Mouse (Mus musculus): ENCODE data around the gene Pex16. TPM values are rescaled to one million over a fixed set of nuclear protein-coding genes. Genes with fewer than 3 reads are reported as not detected.

The Pex16 gene
- polyA plus RNA-seq, 1 experiment from 2014 or later, result 19.6 TPM

- Histone ChIP-seq H3K27me3 (replicated peaks; ENCODE audit: control insufficient read depth, insufficient read depth, low read length) (no peaks in the 10 kb centered on the region), H3K36me3 (ENCODE audit: control insufficient read depth, insufficient read depth, low read length) (peaks cover 71% of the 10 kb centered on the region), H3K9ac (ENCODE audit: low read depth, low read length) (no peak overlapping the region), H3K9me3 (ENCODE audit: control insufficient read depth, low read length) (no peaks in the 10 kb centered on the region), H3K27ac (replicated peaks; ENCODE audit: low read depth, low read length) (no peak overlapping the region), H3K4me1 (ENCODE audit: control insufficient read depth, insufficient read depth, low read length) (no peaks in the 10 kb centered on the region), H3K4me2 (ENCODE audit: low read depth, low read length) (no peak overlapping the region), H3K4me3 (ENCODE audit: low read depth, low read length) (no peak overlapping the region)
- WGBS, result 94% methylated on average over 2 of the region's 2 CpGs
- no peak for ATAC-seq (ENCODE audit: low read depth)
- DNase-seq (ENCODE audit: low spot score), result no peak
Measured at GRCm38 (mm10) chr2:92347191-92347590, 27.3 kb upstream of the Pex16 start.

GRCm38 (mm10) chr2:92349589-92350425 is 24.7 kb upstream of the Pex16 start:
- 60% methylated on average over 6 of the region's 6 CpGs for WGBS
- ATAC-seq (ENCODE audit: low read depth) (no peak), DNase-seq (ENCODE audit: low spot score) (no peak)

GRCm38 (mm10) chr2:92350686-92351085 is 23.8 kb upstream of the Pex16 start:
- no peak for ATAC-seq (ENCODE audit: low read depth)
- 58% methylated on average over 5 of the region's 5 CpGs for WGBS

More at GRCm38 (mm10) chr2:92349589-92350425, 24.7 kb upstream of the Pex16 start:
- Histone ChIP-seq H3K9ac (ENCODE audit: low read depth, low read length) (no peak overlapping the region), H3K4me2 (ENCODE audit: low read depth, low read length) (no peak overlapping the region), H3K4me3 (ENCODE audit: low read depth, low read length) (no peak overlapping the region), H3K27me3 (replicated peaks; ENCODE audit: control insufficient read depth, insufficient read depth, low read length) (no peaks in the 10 kb centered on the region), H3K27ac (replicated peaks; ENCODE audit: low read depth, low read length) (no peak overlapping the region), H3K36me3 (ENCODE audit: control insufficient read depth, insufficient read depth, low read length) (peaks cover 78% of the 10 kb centered on the region), H3K4me1 (ENCODE audit: control insufficient read depth, insufficient read depth, low read length) (no peaks in the 10 kb centered on the region), H3K9me3 (ENCODE audit: control insufficient read depth, low read length) (no peaks in the 10 kb centered on the region)

GRCm38 (mm10) chr2:92353402-92353801 is 21.1 kb upstream of the Pex16 start:
- Histone ChIP-seq H3K4me1 (ENCODE audit: control insufficient read depth, insufficient read depth, low read length) (no peaks in the 10 kb centered on the region), H3K9me3 (ENCODE audit: control insufficient read depth, low read length) (no peaks in the 10 kb centered on the region), H3K4me2 (ENCODE audit: low read depth, low read length) (no peak overlapping the region), H3K27ac (replicated peaks; ENCODE audit: low read depth, low read length) (no peak overlapping the region), H3K27me3 (replicated peaks; ENCODE audit: control insufficient read depth, insufficient read depth, low read length) (no peaks in the 10 kb centered on the region), H3K9ac (ENCODE audit: low read depth, low read length) (no peak overlapping the region), H3K4me3 (ENCODE audit: low read depth, low read length) (no peak overlapping the region), H3K36me3 (ENCODE audit: control insufficient read depth, insufficient read depth, low read length) (peaks cover 75% of the 10 kb centered on the region)
- 57% methylated on average over 5 of the region's 5 CpGs for WGBS
- ATAC-seq (ENCODE audit: low read depth), result no peak
- DNase-seq (ENCODE audit: low spot score), result no peak

More at GRCm38 (mm10) chr2:92350686-92351085, 23.8 kb upstream of the Pex16 start:
- Histone ChIP-seq H3K4me3 (ENCODE audit: low read depth, low read length) (no peak overlapping the region), H3K9me3 (ENCODE audit: control insufficient read depth, low read length) (no peaks in the 10 kb centered on the region), H3K4me2 (ENCODE audit: low read depth, low read length) (no peak overlapping the region), H3K4me1 (ENCODE audit: control insufficient read depth, insufficient read depth, low read length) (no peaks in the 10 kb centered on the region), H3K9ac (ENCODE audit: low read depth, low read length) (no peak overlapping the region), H3K36me3 (ENCODE audit: control insufficient read depth, insufficient read depth, low read length) (peaks cover 75% of the 10 kb centered on the region), H3K27me3 (replicated peaks; ENCODE audit: control insufficient read depth, insufficient read depth, low read length) (no peaks in the 10 kb centered on the region), H3K27ac (replicated peaks; ENCODE audit: low read depth, low read length) (no peak overlapping the region)
- no peak for DNase-seq (ENCODE audit: low spot score)

GRCm38 (mm10) chr2:92354224-92354623 is 20.3 kb upstream of the Pex16 start:
- Histone ChIP-seq H3K36me3 (ENCODE audit: control insufficient read depth, insufficient read depth, low read length) (peaks cover 75% of the 10 kb centered on the region), H3K4me1 (ENCODE audit: control insufficient read depth, insufficient read depth, low read length) (no peaks in the 10 kb centered on the region), H3K4me3 (ENCODE audit: low read depth, low read length) (no peak overlapping the region), H3K9me3 (ENCODE audit: control insufficient read depth, low read length) (no peaks in the 10 kb centered on the region), H3K4me2 (ENCODE audit: low read depth, low read length) (no peak overlapping the region), H3K9ac (ENCODE audit: low read depth, low read length) (no peak overlapping the region), H3K27ac (replicated peaks; ENCODE audit: low read depth, low read length) (no peak overlapping the region), H3K27me3 (replicated peaks; ENCODE audit: control insufficient read depth, insufficient read depth, low read length) (no peaks in the 10 kb centered on the region)
- no peak for ATAC-seq (ENCODE audit: low read depth)
- DNase-seq (ENCODE audit: low spot score), result no peak
- WGBS, result 53% methylated on average over 6 of the region's 6 CpGs

- Histone ChIP-seq H3K27me3 (replicated peaks; ENCODE audit: control insufficient read depth, insufficient read depth, low read length) (no peaks in the 10 kb centered on the region), H3K9me3 (ENCODE audit: control insufficient read depth, low read length) (no peaks in the 10 kb centered on the region), H3K4me1 (ENCODE audit: control insufficient read depth, insufficient read depth, low read length) (no peaks in the 10 kb centered on the region), H3K36me3 (ENCODE audit: control insufficient read depth, insufficient read depth, low read length) (peaks cover 77% of the 10 kb centered on the region), H3K9ac (ENCODE audit: low read depth, low read length) (no peak overlapping the region), H3K4me2 (ENCODE audit: low read depth, low read length) (no peak overlapping the region), H3K4me3 (ENCODE audit: low read depth, low read length) (no peak overlapping the region), H3K27ac (replicated peaks; ENCODE audit: low read depth, low read length) (no peak overlapping the region)
- DNase-seq (ENCODE audit: low spot score), result no peak
- WGBS, result 89% methylated on average over 2 of the region's 2 CpGs
- no peak for ATAC-seq (ENCODE audit: low read depth)
Measured at GRCm38 (mm10) chr2:92359301-92359700, 15.2 kb upstream of the Pex16 start.

- no peak overlapping the region for H3K9ac ChIP-seq (ENCODE audit: low read depth, low read length)
- no peak for ATAC-seq (ENCODE audit: low read depth)
- WGBS, result 75% methylated on average over 23 of the region's 25 CpGs
Measured at GRCm38 (mm10) chr2:92360186-92360823, 14.2 kb upstream of the Pex16 start.

GRCm38 (mm10) chr2:92360893-92361292 is 13.6 kb upstream of the Pex16 start:
- H3K27me3 ChIP-seq (replicated peaks; ENCODE audit: control insufficient read depth, insufficient read depth, low read length), result no peaks in the 10 kb centered on the region
- H3K27ac ChIP-seq (replicated peaks; ENCODE audit: low read depth, low read length), result no peak overlapping the region
- whole genome bisulfite sequencing, result 32% methylated on average over 12 of the region's 12 CpGs
- no peak overlapping the region for H3K4me2 ChIP-seq (ENCODE audit: low read depth, low read length)
- no peak overlapping the region for H3K4me3 ChIP-seq (ENCODE audit: low read depth, low read length)
- H3K4me1 ChIP-seq (ENCODE audit: control insufficient read depth, insufficient read depth, low read length), result no peaks in the 10 kb centered on the region
- H3K9ac ChIP-seq (ENCODE audit: low read depth, low read length), result no peak overlapping the region
- H3K9me3 ChIP-seq (ENCODE audit: control insufficient read depth, low read length), result no peaks in the 10 kb centered on the region
- H3K36me3 ChIP-seq (ENCODE audit: control insufficient read depth, insufficient read depth, low read length), result peaks cover 72% of the 10 kb centered on the region
- DNase-seq (ENCODE audit: low spot score) (no peak), ATAC-seq (ENCODE audit: low read depth) (no peak)

More at GRCm38 (mm10) chr2:92360186-92360823, 14.2 kb upstream of the Pex16 start:
- Histone ChIP-seq H3K4me3 (ENCODE audit: low read depth, low read length) (no peak overlapping the region), H3K36me3 (ENCODE audit: control insufficient read depth, insufficient read depth, low read length) (peaks cover 72% of the 10 kb centered on the region), H3K9me3 (ENCODE audit: control insufficient read depth, low read length) (no peaks in the 10 kb centered on the region), H3K27me3 (replicated peaks; ENCODE audit: control insufficient read depth, insufficient read depth, low read length) (no peaks in the 10 kb centered on the region), H3K4me2 (ENCODE audit: low read depth, low read length) (no peak overlapping the region), H3K4me1 (ENCODE audit: control insufficient read depth, insufficient read depth, low read length) (no peaks in the 10 kb centered on the region), H3K27ac (replicated peaks; ENCODE audit: low read depth, low read length) (no peak overlapping the region)
- no peak for DNase-seq (ENCODE audit: low spot score)
